Mouse (Mus musculus) erythroid progenitor cell, adult 5-6 weeks (primary cell): Measurements from ENCODE around the gene Zfp800. TPM values are rescaled to one million over a fixed set of nuclear protein-coding genes. Genes with fewer than 3 reads are reported as not detected.
A peak's percentile ranks its signal among the peaks of the same experiment; 100 is the strongest.

ENCODE experiments used
- ATAC-seq: replicated peaks from 2 replicates; pipeline ENCODE4 v1.8.0; 2016; ENCODE audit warnings: moderate number of reproducible peaks, mild to moderate bottlenecking, moderate TSS enrichment, inconsistent platforms; ENCODE audit not compliant: poor library complexity, low FRiP score, severe bottlenecking
- total RNA-seq, 2 experiments: library from RNA; stranded (forward) in 1 of 2; stranded (reverse) in 1 of 2; fragments of 150-400 nt in 1 of 2; fragments of 186-747, 209-891 nt in 1 of 2; gene quantifications; 2 replicates each; pipeline versions ENCODE4 v1.2.3 to v1.2.4; 2015 to 2017; ENCODE audit warnings: low replicate concordance in 2 of 2

The Zfp800 gene
- total RNA-seq, 2 experiments from 2014 or later, result 92.2 to 92.7 TPM

DNA sequence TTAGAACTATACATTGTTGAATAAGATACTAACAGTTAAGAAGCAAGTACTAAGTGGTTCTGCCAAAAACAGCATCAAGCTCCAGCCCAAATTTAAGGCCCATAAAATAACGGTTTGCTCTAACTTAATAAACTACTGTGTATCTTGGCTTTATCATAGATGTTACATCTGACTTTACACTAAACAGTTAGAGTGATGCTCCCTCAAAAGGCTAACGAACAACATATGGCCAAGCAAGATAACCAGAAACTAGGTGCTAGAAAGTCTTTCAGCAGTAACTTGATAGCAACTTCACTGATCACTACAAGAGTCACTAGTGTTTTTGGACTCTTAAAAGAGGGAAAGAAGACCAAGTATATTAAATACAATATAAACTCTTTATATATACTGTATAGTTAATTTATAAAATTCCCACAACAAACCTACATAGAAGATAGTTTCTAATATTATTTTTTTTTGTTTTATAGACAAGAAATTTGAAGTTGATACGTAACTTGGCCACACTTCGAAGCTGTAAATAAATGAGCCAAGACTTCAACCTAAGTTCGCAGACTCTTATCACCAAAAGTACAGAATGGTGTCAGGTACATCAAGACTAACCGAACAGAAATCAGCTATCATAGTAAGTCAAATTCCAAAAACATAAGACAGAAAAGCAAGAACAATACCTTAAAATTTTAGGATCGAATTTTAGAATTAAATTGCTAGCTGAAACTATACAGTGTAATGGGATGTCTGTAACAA, 165.0 kb downstream of the Zfp800 start:
- ATAC-seq, result peak; percentile 90

DNA sequence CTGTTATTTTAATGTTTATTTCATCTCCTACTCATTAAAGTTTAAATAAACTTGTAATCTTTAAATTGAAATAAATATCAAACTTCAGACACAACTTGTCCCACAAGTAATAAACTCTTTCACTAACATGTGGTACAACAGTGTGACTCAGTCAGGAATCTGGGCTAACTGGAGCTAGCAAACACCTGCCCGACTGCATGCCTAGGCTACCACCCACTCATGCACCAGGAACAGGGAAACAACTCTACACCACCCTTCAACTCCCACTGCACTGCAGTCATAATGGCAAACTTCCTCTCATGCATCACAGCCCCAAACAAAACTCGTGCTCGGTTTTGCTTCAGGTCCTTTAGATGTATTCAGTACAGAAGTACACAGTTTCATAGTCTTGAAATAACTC, 169.7 kb downstream of the Zfp800 start:
- ATAC-seq, result no peak

DNA sequence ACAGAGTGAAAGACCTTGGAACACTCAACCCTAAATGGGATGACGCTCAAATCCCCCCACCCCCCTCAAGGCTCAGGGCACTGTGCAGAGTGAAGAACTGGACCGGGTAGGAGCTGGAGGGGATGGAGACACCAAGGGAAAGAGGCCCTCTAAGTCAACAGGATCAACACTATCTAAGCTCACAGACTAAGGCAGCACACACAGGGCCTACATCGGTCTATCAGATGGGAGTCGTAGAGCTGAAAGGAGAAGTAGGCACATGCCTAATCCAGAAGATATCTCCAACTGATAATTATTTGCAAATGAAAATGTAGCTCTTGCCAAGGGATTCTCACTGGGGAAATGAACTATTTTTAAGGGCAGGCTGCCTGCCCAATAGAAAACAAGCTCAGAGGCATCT, 176.8 kb downstream of the Zfp800 start:
- no peak for ATAC-seq

DNA sequence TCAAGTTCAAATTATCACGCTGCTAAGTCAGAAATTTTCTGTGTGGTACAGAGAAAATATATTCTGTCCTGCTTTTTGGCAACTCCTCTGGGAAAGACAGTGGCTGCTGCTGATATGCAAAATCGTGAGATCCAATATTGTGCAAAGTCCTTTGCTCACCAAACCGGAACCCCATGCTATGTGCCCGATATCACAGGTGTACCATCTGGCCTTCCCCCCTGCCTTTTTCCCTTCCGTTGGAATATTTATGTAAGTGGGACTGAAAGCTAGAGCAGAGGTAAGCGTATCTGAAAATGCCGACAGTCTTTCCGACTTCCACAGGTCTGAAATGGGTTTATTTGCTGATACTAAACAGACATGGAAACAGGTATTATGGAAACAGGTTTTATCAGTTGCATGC, 179.4 kb downstream of the Zfp800 start:
- ATAC-seq, result no peak

DNA sequence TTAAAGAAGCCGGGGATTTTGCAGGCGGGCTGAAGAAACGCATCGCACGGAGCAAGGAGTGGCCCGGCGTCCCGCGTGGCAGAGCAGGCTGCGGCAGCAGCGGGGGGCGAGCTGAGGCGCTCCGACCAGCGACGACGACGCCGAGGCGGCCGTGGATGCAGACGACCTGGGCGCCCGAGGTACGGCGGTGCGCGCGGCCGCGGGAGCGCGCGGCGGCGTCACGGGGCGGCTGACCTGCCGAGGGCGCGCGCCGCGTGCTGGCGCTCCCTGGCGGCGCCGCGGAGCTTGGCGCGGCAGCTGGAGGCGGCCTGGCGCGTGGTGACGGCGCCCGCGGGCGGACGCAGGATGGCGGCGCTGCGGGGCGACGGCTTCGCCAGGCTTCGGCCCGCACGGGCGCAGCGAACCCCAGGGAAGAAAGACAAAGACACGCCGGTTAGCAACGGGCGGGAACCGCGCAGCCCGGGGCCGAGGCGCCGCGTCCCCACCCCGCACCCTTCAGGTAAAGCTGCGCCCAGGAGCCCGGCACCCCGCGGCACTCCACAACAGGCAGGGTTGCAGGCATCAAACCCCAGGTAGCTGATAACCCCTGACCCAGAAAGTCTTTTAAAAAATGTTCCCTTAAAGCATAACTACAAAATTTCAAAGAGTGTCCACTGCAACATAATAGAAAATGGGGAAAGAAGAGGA, 182.4 kb downstream of the Zfp800 start:
- ATAC-seq, result peak; percentile 89

DNA sequence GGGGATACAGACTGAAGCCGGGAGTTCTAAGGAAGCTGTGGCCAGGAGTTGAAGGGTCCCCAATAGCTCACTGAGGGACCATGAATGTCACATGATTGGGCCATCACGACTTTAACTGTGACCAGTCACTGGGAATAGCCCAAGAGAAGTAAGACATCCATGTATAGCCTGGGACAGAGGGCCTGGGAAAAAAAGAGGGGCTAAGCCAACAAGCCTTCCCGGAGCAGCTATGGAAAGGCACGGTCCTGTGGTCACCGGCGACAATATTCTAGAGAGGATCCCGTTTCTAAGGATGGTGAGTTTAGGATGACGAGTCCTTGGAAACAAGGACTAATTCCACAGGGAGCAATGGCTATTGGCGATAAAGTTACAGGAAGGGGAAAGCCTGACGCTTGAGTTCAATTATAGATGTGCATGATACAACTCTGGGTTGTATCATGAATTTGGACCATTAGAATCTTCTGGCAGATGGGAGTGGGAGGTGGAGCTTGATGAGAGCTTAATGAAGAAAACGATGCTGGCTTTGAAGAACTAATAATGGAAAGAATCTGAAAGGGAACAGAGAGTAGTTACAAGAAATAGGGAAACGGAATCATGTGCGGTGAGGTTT, 183.0 kb downstream of the Zfp800 start:
- 0 out of 2 replicates have a peak, but pooled peaks have one; percentile 6 for ATAC-seq

DNA sequence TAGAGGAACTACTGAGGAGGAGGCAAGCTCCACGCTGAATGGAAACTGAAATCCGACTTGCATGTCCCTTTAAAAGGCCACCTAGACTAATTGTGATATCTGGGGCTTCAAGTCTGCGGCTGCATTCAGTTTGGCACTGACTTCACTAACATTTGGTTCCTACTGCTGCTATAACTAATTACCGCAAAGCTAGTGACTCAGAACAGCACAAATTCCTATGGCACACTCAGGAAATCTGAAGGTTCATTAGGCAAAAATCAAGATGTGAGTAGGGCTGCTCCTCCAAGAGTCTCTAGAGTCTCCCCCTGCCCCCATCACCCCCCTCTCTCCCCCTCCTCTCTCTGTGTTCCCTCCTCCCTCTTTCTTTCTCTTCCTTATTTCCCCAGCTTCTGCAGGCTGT, 194.4 kb downstream of the Zfp800 start:
- no peak for ATAC-seq

DNA sequence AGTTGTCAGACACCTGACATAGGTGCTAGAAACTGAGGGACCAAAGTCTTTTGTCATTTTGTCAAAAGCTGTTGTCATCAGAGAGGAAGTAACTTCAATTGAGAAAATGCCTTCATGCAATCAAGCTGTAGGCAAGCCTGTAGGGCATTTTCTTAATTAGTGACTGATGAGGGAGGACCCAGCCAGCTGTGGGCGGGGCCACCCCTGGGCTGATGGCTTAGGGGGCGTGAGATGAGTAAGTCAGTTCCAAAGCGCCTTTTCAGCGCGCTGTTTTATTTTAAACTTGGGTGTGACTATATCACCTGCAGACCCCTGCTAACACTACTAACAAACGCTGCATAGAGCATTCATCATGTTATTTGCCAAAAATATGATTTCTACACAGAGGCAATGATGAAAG, 195.0 kb downstream of the Zfp800 start:
- ATAC-seq, result no peak

DNA sequence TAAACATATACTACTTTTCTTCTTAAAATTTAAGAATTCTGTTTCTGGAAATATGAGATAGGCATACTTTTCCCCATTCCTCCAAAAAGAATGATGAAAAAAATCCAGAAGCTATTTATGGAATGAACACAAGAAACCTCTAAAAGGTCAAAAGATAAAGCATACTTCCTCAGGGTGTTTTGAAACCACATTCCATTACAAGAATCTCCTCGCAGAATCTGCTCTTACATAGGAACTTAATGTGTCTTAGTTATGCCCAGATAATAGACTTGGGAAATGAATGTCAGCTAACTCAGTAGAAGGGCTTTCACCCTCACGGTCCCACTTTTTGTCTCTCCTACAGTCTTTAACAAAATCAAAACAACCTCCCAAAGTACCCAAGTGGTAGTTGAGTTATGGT, 203.9 kb downstream of the Zfp800 start:
- no peak for ATAC-seq

DNA sequence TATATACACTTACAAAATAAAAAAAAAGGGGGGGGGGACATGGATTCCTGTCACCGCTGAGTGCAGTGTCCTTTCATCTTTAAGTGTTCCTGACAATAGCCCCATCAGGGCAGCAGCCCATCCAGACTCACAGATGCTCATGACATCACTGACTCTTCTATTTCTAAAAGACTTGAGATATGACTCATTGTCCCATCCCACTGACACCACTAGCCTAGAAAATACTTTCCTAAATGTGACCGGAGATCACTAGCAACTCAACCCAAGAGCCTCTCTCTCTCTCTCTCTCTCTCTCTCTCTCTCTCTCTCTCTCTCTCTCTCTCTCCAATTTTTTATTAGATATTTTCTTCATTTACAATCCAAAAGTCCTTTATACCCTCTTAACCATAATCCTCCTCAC, 205.9 kb downstream of the Zfp800 start:
- ATAC-seq, result no peak

Other genes with a start within 250 kb of the Zfp800 start
- gene Arf5, start 25.6 kb upstream of the Zfp800 start, total RNA-seq (2015; ENCODE audit: low replicate concordance), result 262 and 308 TPM in 2 replicates
- gene Arf5, start 25.6 kb upstream of the Zfp800 start, total RNA-seq (2017; ENCODE audit: low replicate concordance), result 208 and 225 TPM in 2 replicates
- gene Fscn3, start 29.8 kb upstream of the Zfp800 start, total RNA-seq (2015; ENCODE audit: low replicate concordance), result not detected in 2 replicates
- 0.39 TPM in 1 of 2 replicates, not detected in the other for gene Fscn3, start 29.8 kb upstream of the Zfp800 start, total RNA-seq (2017; ENCODE audit: low replicate concordance)
- 7.1 and 9.7 TPM in 2 replicates for gene Gcc1, start 30.4 kb upstream of the Zfp800 start, total RNA-seq (2015; ENCODE audit: low replicate concordance)
- gene Gcc1, start 30.4 kb upstream of the Zfp800 start, total RNA-seq (2017; ENCODE audit: low replicate concordance), result 14.7 and 18.7 TPM in 2 replicates
- not detected in 2 replicates for gene Pax4, start 51.3 kb upstream of the Zfp800 start, total RNA-seq (2015; ENCODE audit: low replicate concordance)
- gene Pax4, start 51.3 kb upstream of the Zfp800 start, total RNA-seq (2017; ENCODE audit: low replicate concordance), result not detected in 2 replicates
- 21.3 and 26.0 TPM in 2 replicates for gene Snd1, start 77.1 kb upstream of the Zfp800 start, total RNA-seq (2015; ENCODE audit: low replicate concordance)
- 19.9 and 40.8 TPM in 2 replicates for gene Snd1, start 77.1 kb upstream of the Zfp800 start, total RNA-seq (2017; ENCODE audit: low replicate concordance)